Mouse (Mus musculus) bone marrow, adult 2 months (tissue): ENCODE results near the gene Tmcc1. TPM values are rescaled to one million over a fixed set of nuclear protein-coding genes. Genes with fewer than 3 reads are reported as not detected.

ENCODE experiments used
- H3K27ac ChIP-seq: fragments of 200-500 bp; 2 replicates; pipeline ENCODE4 v1.5.1; 2012; ENCODE audit warnings: low read depth, mild to moderate bottlenecking, control low read depth, inconsistent platforms, low read length; ENCODE audit not compliant: control insufficient read depth, poor library complexity, insufficient read depth
- H3K4me1 ChIP-seq: fragments of 200-500 bp; 2 replicates; pipeline ENCODE4 v1.6.1; 2011; ENCODE audit warnings: low read length; ENCODE audit not compliant: control insufficient read depth, insufficient read depth
- H3K4me3 ChIP-seq: fragments of 200-500 bp; replicated peaks from 2 replicates; pipeline ENCODE3; 2011; ENCODE audit warnings: mild to moderate bottlenecking, low read depth, low read length, control low read depth; ENCODE audit not compliant: control insufficient read depth
- CTCF ChIP-seq: fragments of 200-500 bp; IDR thresholded peaks from 2 replicates; pipeline ENCODE4 v1.5.1; 2011; ENCODE audit warnings: low read length, control low read depth; ENCODE audit not compliant: control insufficient read depth, insufficient read depth
- POLR2A ChIP-seq: fragments of 200-500 bp; IDR thresholded peaks from 2 replicates; pipeline ENCODE4 v1.6.1; 2011; ENCODE audit warnings: low read depth, mild to moderate bottlenecking, control low read depth, low read length, borderline replicate concordance; ENCODE audit not compliant: control insufficient read depth
- WGBS: fragments of 180-500 bp; shearing (Covaris S2); methylation state at CpG from one replicate; pipeline ENCODE4 v1.1.7; 2018; 5-methylcytosine and 5-hydroxymethylcytosine counted together
- polyA plus RNA-seq: library from polyadenylated mRNA; stranded (reverse); fragments of >200 nt; gene quantifications from 2 replicates; pipeline ENCODE4 v1.2.4, GENCODE M21; 2011; ENCODE audit warnings: low replicate concordance; ENCODE audit not compliant: missing spikeins, insufficient read depth, insufficient read length

The Tmcc1 gene
- polyA plus RNA-seq, 1 experiment: 33.6 TPM

DNA sequence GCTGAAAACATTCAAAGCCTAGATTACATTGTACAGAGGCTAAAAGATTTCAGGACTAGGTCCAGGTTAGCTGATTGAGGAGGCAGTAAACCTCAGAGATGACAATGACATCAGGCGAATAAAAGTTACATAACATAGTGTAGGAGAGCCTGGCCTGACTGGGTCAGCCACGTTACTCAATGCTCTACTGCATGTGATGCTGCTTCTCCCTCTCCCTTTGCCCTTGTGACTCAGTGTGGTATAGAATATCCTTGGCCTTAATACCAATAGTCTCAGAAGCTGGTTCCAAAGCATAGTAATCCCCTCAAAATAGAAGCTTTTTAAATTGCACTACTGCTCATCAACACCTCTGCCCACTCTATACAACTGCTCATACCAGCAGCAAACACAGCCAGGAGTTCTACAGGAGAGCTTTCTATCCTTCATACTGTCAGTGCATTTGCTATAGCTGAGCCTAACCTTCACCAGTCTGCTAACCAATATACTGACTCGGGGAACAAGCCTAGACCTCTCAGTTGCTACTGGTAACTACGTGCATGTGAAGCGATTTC lies 155.9 kb downstream of the Tmcc1 start:
- TF ChIP-seq CTCF (no peak), POLR2A (no peak)
- WGBS: 64% methylated on average over 5 of the region's 5 CpGs
- H3K27ac ChIP-seq: no peak overlapping the region
- no peaks in the 10 kb centered on the region; the same call in 1 of the 2 replicates for H3K4me1 ChIP-seq
- no peak overlapping the region for H3K4me3 ChIP-seq

DNA sequence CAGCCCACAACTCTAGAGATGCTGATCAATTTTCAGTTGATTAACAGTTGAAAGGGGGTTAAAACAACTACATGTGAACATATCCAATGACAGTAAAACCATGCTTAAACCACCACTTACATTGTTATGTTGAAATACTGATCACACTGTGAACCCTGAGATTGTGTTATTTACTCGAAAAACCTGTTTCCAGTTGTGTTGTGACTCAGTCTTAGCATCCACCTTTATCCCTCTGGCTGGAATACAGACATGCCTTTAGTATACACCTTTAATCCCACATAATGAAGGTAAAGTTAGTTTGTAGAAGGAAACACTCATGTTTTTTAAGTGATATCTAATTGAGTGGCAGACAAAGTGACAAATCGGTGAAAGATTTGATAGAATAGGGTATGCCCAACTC lies 156.7 kb downstream of the Tmcc1 start:
- no peak for TF ChIP-seq CTCF
- Histone ChIP-seq H3K27ac (no peak overlapping the region), H3K4me3 (no peak overlapping the region), H3K4me1 (no peaks in the 10 kb centered on the region; the same call in 1 of the 2 replicates)
- 83% methylated on average over 2 of the region's 2 CpGs for WGBS

DNA sequence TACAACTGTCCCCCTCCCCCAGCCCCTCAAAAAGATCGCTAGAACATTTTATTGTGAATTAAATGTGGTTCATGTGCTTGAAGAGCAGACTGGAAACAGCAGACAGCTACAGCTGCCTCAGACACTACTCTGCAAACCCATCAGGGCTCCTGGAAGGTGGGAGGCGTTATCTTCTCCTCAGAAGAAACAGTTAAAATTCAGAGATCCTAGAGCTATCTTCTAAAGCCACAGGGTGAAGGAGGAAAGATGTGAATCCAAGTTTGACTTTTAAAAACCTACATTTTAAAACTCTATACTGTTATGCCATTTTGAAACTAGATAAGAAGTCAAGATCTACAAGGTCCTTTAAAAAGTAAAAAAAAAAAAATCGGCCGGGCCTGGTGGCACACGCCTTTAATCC lies 162.2 kb downstream of the Tmcc1 start:
- Histone ChIP-seq H3K4me1 (no peaks in the 10 kb centered on the region), H3K27ac (no peak overlapping the region), H3K4me3 (no peak overlapping the region)
- TF ChIP-seq POLR2A (no peak), CTCF (no peak)
- WGBS: 61% methylated on average over 5 of the region's 5 CpGs

DNA sequence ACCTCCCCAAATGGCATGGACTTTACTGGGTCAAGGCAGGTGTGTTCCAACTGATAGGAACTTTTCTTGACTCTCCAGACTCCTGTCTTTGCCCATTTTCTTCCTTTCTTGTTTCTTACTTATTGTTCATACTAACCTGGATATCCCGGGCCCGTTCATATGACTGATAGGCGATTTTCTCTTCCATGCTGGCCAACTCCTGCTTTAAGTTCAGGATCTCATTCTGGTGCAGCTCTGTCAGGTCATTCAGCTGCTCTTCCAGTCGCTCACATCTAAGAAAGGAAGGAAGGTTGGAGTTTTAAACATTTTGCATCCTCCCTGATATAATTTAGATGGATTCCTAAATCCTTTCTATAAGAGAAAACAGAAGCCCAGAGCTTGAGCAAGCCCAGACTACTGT lies 168.6 kb downstream of the Tmcc1 start:
- no peak overlapping the region for H3K4me3 ChIP-seq
- no peaks in the 10 kb centered on the region for H3K4me1 ChIP-seq
- 88% methylated on average over 4 of the region's 4 CpGs for WGBS
- H3K27ac ChIP-seq: no peak overlapping the region
- TF ChIP-seq CTCF: no peak
- TF ChIP-seq POLR2A: no peak

DNA sequence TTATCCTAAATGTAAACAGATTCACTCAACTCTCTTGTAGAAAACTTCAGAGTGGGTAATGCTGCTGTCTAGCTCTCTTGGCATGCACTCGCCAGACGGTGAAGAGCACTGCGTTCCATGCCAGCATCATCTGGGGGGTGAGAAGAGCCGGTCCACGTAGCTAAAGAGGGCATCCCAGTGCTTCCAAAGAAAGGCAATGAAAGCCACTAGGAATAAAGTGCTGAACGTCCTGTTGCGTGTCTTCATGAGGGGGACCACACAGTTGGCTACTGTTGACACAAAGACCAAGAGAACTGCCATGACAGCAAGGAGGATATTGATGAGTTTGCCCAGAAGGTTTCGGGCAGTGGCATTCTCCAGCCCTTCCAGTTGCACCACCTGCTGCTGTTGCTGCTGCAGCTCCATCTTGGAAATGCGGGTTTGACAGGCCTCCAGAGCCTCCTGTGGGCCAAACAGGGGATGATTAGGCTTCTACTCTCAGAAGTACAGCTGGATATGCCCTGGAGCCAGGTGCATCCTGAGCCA lies 171.3 kb downstream of the Tmcc1 start:
- TF ChIP-seq POLR2A (no peak), CTCF (no peak)
- H3K4me1 ChIP-seq: no peaks in the 10 kb centered on the region; the same call in 1 of the 2 replicates
- no peak overlapping the region for H3K4me3 ChIP-seq
- H3K27ac ChIP-seq: no peak overlapping the region
- 82% methylated on average over 9 of the region's 9 CpGs for WGBS

DNA sequence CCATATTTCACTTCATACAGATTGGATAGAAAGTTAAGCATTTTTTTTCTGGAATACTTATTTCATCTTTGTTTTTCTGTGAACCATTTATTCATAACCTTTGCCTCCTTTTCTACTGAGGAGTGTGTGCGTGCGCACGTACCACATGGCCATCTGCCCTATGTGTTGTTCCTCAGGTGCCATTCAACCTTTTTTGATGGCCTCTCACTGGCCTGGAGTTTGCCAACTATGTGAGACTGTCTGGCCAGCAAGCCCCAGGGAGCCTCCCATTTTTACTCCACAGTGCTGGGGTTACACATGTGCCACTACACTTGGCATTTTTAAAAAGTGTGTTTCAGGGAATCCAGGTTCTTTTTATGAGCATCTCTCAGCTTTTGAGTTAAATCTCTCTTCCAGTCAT lies 177.4 kb downstream of the Tmcc1 start:
- WGBS: 89% methylated on average over 3 of the region's 3 CpGs
- Histone ChIP-seq H3K27ac (no peak overlapping the region), H3K4me1 (peaks cover 2% of the 10 kb centered on the region; the same call in 1 of the 2 replicates)

DNA sequence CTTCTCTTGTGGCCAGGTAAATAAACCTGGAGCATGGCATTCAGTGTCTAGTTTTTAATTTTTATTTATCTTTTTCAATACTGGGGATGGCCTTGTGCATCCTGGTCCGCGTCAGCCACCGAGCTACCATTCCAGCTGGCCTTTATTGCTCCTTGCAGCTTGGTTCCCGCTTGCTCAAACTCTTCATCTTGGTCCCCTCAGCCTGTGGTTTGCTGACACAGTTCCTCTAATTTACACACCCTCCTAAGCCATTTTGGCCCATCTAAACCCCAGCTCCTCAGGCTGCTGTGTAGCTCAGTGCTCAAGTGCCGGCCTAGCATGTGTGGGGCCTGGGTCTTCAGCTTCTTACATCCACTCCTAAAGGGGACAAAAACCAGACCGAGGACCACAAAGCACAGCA lies 179.2 kb downstream of the Tmcc1 start:
- H3K27ac ChIP-seq: peak overlapping the region; percentile 93
- no peak for TF ChIP-seq CTCF
- no peak for TF ChIP-seq POLR2A
- WGBS: 37% methylated on average over 6 of the region's 6 CpGs
- peaks cover 2% of the 10 kb centered on the region; the same call in 1 of the 2 replicates for H3K4me1 ChIP-seq
- no peak overlapping the region for H3K4me3 ChIP-seq

More for the DNA sequence above, 177.4 kb downstream of the Tmcc1 start:
- no peak overlapping the region for H3K4me3 ChIP-seq
- no peak for TF ChIP-seq POLR2A
- no peak for TF ChIP-seq CTCF

DNA sequence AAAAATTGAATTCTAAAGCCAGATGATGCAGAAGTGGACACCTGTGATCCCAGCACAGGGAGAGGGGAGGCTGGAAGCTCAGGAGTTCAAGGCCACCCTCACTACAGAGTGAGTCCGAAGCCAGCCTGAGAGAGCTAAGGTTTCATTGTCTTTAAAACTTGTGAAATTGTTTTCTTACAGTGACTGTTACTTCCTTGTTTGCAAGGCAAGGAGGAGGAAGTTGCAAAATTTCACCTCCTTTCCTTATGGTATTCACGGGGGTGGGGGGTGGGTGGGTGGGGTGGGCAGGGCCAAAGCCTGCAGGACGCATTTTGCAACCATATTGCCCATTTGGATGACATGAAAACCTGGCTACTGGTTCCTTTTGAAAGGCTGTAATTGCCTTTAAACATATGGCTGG lies 179.6 kb downstream of the Tmcc1 start:
- TF ChIP-seq CTCF (no peak), POLR2A (no peak)
- H3K27ac ChIP-seq: peak overlapping the region; percentile 93
- WGBS: 16% methylated on average over 3 of the region's 3 CpGs
- peaks cover 2% of the 10 kb centered on the region; the same call in 1 of the 2 replicates for H3K4me1 ChIP-seq
- no peak overlapping the region for H3K4me3 ChIP-seq

DNA sequence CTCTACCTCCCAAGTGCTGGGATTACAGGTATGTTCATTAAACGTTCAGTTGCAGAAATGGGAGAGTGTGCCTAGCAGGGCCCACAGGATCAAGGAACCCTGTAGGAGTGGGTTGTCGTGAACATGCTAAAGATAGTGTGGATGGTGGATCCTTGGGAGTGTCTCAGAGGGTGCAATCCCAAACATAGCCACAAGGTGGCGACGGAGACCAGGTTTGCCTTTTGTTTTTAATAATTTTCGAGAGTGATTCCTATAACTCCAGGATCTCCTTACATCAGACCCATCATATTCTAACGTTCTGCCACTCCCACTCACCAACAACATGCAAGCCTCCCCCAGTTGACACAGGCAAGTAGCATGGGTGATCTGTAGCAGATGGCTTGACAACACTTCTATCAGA lies 182.7 kb downstream of the Tmcc1 start:
- TF ChIP-seq POLR2A: no peak
- TF ChIP-seq CTCF: peak; percentile 85
- Histone ChIP-seq H3K27ac (no peak overlapping the region), H3K4me1 (peaks cover 2% of the 10 kb centered on the region; the same call in 1 of the 2 replicates), H3K4me3 (no peak overlapping the region)
- WGBS: 2% methylated on average over 6 of the region's 6 CpGs
